Mouse (Mus musculus) heart, postnatal 10 days (tissue): Measurements from ENCODE around the gene Atp1b2. TPM values are rescaled to one million over a fixed set of nuclear protein-coding genes. Genes with fewer than 3 reads are reported as not detected.

ENCODE experiments used
- DNase-seq, 2 experiments: peaks; one replicate each; pipeline ENCODE4 v3.0.0; 2021
- intact Hi-C: fragments of 180-260 bp; cut with DNase I; formaldehyde crosslinking; loops from one replicate; pipeline ENCODE4 v1.15.1; 2025
- microRNA-seq, 2 experiments: library from miRNA; unstranded; fragments of <30 nt; microRNA quantifications; one replicate each; pipeline ENCODE4 v1.2.0; 2022
- total RNA-seq, 2 experiments: library from RNA; stranded (reverse); gene quantifications; 2 replicates each; pipeline ENCODE4 v1.2.3; 2021

Gene Atp1b2
- total RNA-seq, 2 experiments from 2014 or later, result 29.9 to 36.5 TPM

- intact Hi-C loops, result no loop called here
- no peak for DNase-seq
Observed at GRCm38 (mm10) chr11:69552622-69553340, 53.0 kb downstream of the Atp1b2 start.

DNA sequence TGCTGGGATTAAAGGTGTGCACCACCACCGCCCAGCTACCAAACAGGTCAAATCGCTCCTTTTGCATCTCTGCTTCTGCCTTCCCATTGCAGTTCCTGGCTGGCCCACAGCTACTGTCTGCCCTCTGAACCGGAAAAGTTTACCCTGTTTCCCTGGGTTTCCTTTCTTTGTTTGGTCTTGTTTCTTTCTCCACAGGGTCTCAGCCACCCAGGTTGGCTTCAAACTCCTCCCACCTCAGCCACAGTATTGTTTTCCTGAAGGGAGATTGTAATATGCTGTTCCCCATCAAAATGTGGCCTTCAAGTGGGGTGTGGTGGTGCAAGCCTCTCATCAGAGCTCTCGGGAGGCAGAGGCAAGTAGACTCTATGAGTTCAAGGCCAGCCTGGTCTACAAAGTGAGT lies 54.4 kb downstream of the Atp1b2 start:
- intact Hi-C loops, result no loop called here
- DNase-seq, result no peak

Small RNA genes lying within 50 kb of the gene (microRNA-seq; reads per million reads assigned to microRNA genes)
- 0 reads per million in 2 experiments for gene Mir467f

Other genes starting within 250 kb of the Atp1b2 start
- gene Chd3, start 236.5 kb downstream of the Atp1b2 start, total RNA-seq, result 10 to 100 TPM; 62.0 to 66.7 TPM
- 10 to 100 TPM; 94.1 to 95.0 TPM for gene Naa38, start 210.5 kb downstream of the Atp1b2 start, total RNA-seq
- gene Cyb5d1, start 210.3 kb downstream of the Atp1b2 start, total RNA-seq, result 10 to 100 TPM; 27.5 to 30.2 TPM
- gene Tmem88, start 207.7 kb downstream of the Atp1b2 start, total RNA-seq, result 10 to 100 TPM; 53.3 to 54.0 TPM
- 10 to 100 TPM; 48.3 to 52.2 TPM for gene Kdm6b, start 192.3 kb downstream of the Atp1b2 start, total RNA-seq
- gene Dnah2, start 56.8 kb downstream of the Atp1b2 start, total RNA-seq, result under 1 TPM; 0.02 to 0.10 TPM
- gene Efnb3, start 45.7 kb downstream of the Atp1b2 start, total RNA-seq, result 100 to 1,000 TPM in 1 of 2 experiments, 10 to 100 TPM in 1; 97.6 to 115 TPM
- 1 to 10 TPM; 5.9 to 6.8 TPM for gene Wrap53, start 25.7 kb downstream of the Atp1b2 start, total RNA-seq
- 10 to 100 TPM; 32.5 to 45.2 TPM for gene Trp53, start 25.6 kb downstream of the Atp1b2 start, total RNA-seq
- gene Shbg, start 12.0 kb upstream of the Atp1b2 start, total RNA-seq, result not detected
- gene Sat2, start 16.1 kb upstream of the Atp1b2 start, total RNA-seq, result 1 to 10 TPM; 4.3 to 4.7 TPM
- gene Fxr2, start 27.0 kb upstream of the Atp1b2 start, total RNA-seq, result 10 to 100 TPM; 72.1 to 78.7 TPM
- gene Sox15, start 49.4 kb upstream of the Atp1b2 start, total RNA-seq, result not detected
- 10 to 100 TPM; 33.1 to 33.7 TPM for gene Mpdu1, start 56.7 kb upstream of the Atp1b2 start, total RNA-seq
- 1 to 10 TPM; 5.8 to 7.8 TPM for gene Cd68, start 60.2 kb upstream of the Atp1b2 start, total RNA-seq
- 100 to 1,000 TPM; 389 to 397 TPM for gene Eif4a1, start 66.5 kb upstream of the Atp1b2 start, total RNA-seq
- 10 to 100 TPM; 48.9 to 49.6 TPM for gene Senp3, start 76.1 kb upstream of the Atp1b2 start, total RNA-seq
- 1 to 10 TPM; 2.1 to 2.4 TPM for gene Tnfsf13, start 79.8 kb upstream of the Atp1b2 start, total RNA-seq
- gene Tnfsf12, start 89.9 kb upstream of the Atp1b2 start, total RNA-seq, result 10 to 100 TPM; 19.6 to 20.3 TPM
- 1 to 10 TPM; 5.1 to 5.2 TPM for gene Tnfsfm13, start 90.2 kb upstream of the Atp1b2 start, total RNA-seq
- gene Polr2a, start 152.7 kb upstream of the Atp1b2 start, total RNA-seq, result 10 to 100 TPM; 44.5 to 47.5 TPM
- gene Slc35g3, start 156.0 kb upstream of the Atp1b2 start, total RNA-seq, result under 1 TPM; 0.17 to 0.40 TPM
- 10 to 100 TPM; 42.2 to 43.9 TPM for gene Zbtb4, start 160.0 kb upstream of the Atp1b2 start, total RNA-seq
- gene Chrnb1, start 190.0 kb upstream of the Atp1b2 start, total RNA-seq, result 1 to 10 TPM; 5.8 to 7.1 TPM
- gene Fgf11, start 195.9 kb upstream of the Atp1b2 start, total RNA-seq, result 1 to 10 TPM; 1.9 to 3.5 TPM
- gene Tmem102, start 199.7 kb upstream of the Atp1b2 start, total RNA-seq, result 1 to 10 TPM in 1 of 2 experiments, under 1 TPM in 1; 0.94 to 1.2 TPM
- not detected for gene Gm39566, start 209.4 kb upstream of the Atp1b2 start, total RNA-seq
- not detected for gene Spem2, start 212.5 kb upstream of the Atp1b2 start, total RNA-seq
- not detected for gene Spem1, start 216.2 kb upstream of the Atp1b2 start, total RNA-seq
- 10 to 100 TPM; 13.6 TPM for gene Nlgn2, start 231.8 kb upstream of the Atp1b2 start, total RNA-seq
- 100 to 1,000 TPM; 130 to 151 TPM for gene Tmem256, start 232.6 kb upstream of the Atp1b2 start, total RNA-seq
- 10 to 100 TPM; 52.5 to 59.7 TPM for gene Plscr3, start 240.4 kb upstream of the Atp1b2 start, total RNA-seq